Mouse (Mus musculus) kidney, postnatal 4 days (tissue): Measurements from ENCODE around the gene Tpt1.
A peak's percentile ranks its signal among the peaks of the same experiment; 100 is the strongest.

Source experiments
- DNase-seq, 2 experiments: peaks; one replicate each; pipeline ENCODE4 v3.0.0; 2021; ENCODE audit warnings: mixed read lengths in 2 of 2

Tpt1 gene

GRCm38 (mm10) chr14:75877297-75877696, 32.4 kb downstream of the Tpt1 start:
- no peak for DNase-seq

- no peak for DNase-seq
These were observed 34.1 kb downstream of the Tpt1 start for GRCm38 (mm10) chr14:75878980-75879379.

DNA sequence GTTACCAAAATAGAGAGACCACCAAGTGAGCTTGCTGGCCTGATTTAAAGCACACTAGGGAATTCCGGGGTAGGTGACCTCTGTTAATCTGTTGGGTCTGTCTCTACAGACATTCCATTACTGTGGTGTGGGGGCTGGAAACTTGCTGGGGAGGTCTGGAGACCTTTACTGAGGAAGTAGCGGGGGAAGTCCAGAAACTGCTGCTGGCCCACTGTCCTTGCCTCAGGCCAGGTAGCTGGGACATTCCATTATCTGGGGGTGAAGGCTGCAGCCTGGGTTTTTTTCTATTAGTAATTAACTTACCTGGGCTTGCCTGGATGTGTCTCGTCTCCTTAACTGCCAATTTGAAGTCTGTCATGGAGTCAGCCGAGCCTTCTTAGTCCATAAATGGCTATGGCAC, 37.0 kb downstream of the Tpt1 start:
- DNase-seq, result peak in 1 of 2 experiments; percentile 40

DNA sequence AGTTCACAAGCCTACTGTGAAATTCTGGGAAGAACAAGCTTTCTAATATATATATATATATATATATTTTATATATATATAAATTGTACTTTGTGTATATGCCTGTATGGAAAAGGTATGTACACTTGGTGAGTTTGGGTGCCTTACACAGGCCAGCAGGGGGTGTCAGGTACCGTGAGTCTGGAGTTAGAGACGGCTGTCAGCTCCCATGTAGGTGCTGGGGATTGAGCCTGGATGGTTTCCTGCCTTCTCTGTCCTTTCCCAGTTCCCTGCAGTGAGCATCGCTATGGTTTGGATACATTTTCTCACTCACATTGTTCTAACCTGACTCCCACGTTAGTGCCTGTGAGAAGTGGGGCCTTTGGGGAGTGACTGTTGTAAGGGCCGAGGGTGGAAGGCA, 38.4 kb downstream of the Tpt1 start:
- DNase-seq, result no peak

- no peak for DNase-seq
These were observed 39.0 kb downstream of the Tpt1 start for GRCm38 (mm10) chr14:75883873-75884272.

GRCm38 (mm10) chr14:75892118-75892517, 47.2 kb downstream of the Tpt1 start:
- no peak for DNase-seq
